Mouse (Mus musculus) sigmoid colon, adult 10 weeks (tissue): ENCODE data around the gene Tmem9. TPM values are rescaled to one million over a fixed set of nuclear protein-coding genes. Genes with fewer than 3 reads are reported as not detected.

Experiments
- polyA plus RNA-seq: library from polyadenylated mRNA; stranded (reverse); fragments of 350-450 nt; fragmentation: Illumina TruSeq; extraction: RNeasy Lipid Tissue Mini Kit (QIAGEN cat#74804); gene quantifications from one replicate; pipeline ENCODE4 v1.2.3, GENCODE M21; 2014; ENCODE audit warnings: low read depth, low replicate concordance

Tmem9 gene
- 1.5 TPM for polyA plus RNA-seq

DNA sequence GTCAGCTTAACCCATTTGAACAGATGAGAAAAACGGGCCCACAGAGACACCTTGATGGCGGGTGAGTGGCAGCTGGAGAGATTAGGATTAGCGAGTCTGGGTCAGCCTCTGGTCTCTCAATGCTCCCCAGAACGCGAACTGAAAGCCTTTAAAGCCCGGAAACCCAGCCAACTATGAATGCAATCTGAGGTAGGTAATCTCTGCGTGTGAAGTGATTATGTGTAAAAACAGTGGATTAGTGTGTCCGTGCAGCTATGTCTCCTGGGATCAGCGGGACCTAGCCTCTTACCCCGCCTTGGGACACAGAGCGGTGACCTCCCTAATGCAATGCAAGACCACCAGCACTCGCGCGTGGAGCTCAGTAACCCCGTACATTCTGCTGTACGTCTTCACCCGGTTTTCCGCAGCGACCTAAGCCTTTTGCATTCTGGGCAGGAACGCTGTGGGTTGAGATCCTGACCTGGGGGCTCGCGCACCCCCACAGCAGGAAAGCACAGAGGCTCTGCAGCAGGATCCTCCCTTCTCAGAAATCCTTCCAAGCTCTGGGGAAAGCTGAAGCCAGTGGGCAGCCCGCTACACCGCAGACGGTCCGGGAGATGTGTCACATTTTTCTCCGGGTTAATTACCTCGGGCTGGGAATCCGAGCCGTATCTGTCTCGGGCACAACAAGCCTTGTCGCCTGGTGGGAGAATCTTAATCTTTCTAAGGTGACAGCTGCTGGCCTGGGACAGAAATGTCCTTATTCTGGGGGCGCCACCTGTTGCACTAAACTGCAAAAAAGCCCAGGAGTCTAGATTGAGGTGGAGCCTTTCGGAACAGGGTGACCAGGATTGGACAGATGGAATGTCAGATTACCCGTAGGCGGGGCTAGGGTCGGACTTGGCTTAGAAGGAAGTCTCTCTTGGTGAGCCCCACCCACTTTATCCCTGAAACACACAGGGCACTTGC, at the start of gene Tmem9:
TSS of gene Tmem9 (plus strand) at position 940 of the 948 bp plus-strand sequence.

GRCm38 (mm10) chr1:136006292-136006748, 1.6 kb upstream of the Tmem9 start, which contains the start of gene Igfn1:
Igfn1 (minus strand) TSS chr1:136006342.

GRCm38 (mm10) chr1:136050312-136051012, 42.5 kb downstream of the Tmem9 start, which contains the start of gene Ascl5:
Ascl5 (plus strand) TSS chr1:136050804.

DNA sequence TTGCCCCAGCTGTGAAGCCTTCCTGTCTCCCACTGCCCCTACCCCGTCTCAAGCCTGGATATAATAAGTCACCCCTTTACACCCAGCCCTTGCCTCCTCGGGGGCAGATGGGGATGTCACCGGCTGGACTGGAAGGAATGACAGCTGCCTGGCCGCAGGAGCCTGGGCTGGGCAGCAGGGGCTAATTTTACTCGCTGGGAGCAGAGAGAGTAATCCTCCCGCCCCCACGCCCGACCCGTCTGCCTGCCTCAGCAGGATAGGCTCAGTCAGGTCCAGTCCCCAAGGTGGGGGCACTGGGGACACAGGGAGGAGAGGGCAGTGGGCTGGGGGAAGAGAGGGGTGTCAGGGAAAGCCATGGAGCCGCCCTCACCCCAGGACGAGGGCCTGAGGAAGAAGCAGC, 44.6 kb downstream of the Tmem9 start, which contains the start of gene Cacna1s:
TSS of gene Cacna1s (plus strand) at position 204 of the 400 bp plus-strand sequence.

Other genes with a start within 250 kb of the Tmem9 start
- gene Phlda3, start 242.0 kb upstream of the Tmem9 start, polyA plus RNA-seq = 1.2 TPM
- gene Tnni1, start 228.7 kb upstream of the Tmem9 start, polyA plus RNA-seq = 1.0 TPM
- gene Lad1, start 189.6 kb upstream of the Tmem9 start, polyA plus RNA-seq = 11.7 TPM
- gene Tnnt2, start 171.8 kb upstream of the Tmem9 start, polyA plus RNA-seq = 3.7 TPM
- 4.1 TPM for gene Pkp1, start 88.9 kb upstream of the Tmem9 start, polyA plus RNA-seq
- gene Igfn1, start 1.8 kb upstream of the Tmem9 start, polyA plus RNA-seq = not detected
- gene Ascl5, start 42.7 kb downstream of the Tmem9 start, polyA plus RNA-seq = not detected
- gene Cacna1s, start 44.6 kb downstream of the Tmem9 start, polyA plus RNA-seq = not detected
- 1.5 TPM for gene Kif21b, start 123.2 kb downstream of the Tmem9 start, polyA plus RNA-seq
- gene Mroh3, start 204.7 kb downstream of the Tmem9 start, polyA plus RNA-seq = 8.0 TPM
- gene Inava, start 226.1 kb downstream of the Tmem9 start, polyA plus RNA-seq = 11.0 TPM